Mouse (Mus musculus): ENCODE measurements at regions not wholly inside any gene's neighbourhood (a gene's known extent, or its start where the extent isn't known, plus 50 kb on each side); places are given as distances from the start of the nearest gene placed in this dataset.
A peak's percentile ranks its signal among the peaks of the same experiment; 100 is the strongest.

- H3K27ac ChIP-seq = no peak overlapping the region
- no peak for TF ChIP-seq CTCF (IDR thresholded peaks at IDR 0.05)
- intact Hi-C loops (cut with DNase I) = no loop called here
- no peak overlapping the region for H3K4me3 ChIP-seq
- no peak for DNase-seq
Measured at GRCm38 (mm10) chr10:126430346-126430745, 464.4 kb downstream of the Lrig3 start.

DNA sequence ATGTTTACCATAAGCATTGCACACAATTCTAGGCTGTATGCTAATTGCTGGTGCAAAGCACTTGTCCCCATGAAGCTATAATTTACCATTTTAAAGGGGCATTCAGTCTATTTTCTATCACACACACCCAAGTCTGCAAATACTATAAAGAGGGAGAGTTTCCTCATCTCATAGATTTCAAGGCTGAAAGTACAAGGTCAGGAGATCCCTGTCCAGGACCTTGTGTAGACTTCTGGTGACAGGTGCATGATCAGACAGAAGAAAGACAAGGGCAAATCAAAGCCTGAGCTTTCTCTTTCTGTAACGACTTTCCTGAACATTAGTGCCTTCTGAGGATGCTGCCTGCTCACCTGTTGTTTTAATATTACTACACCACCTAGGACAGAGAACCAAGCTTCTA is 463.5 kb downstream of the Lrig3 start:
- no peak for DNase-seq
- TF ChIP-seq CTCF (IDR thresholded peaks at IDR 0.05) = no peak
- intact Hi-C loops (cut with DNase I) = no loop called here

GRCm38 (mm10) chr10:126422066-126422465 is 456.1 kb downstream of the Lrig3 start:
- TF ChIP-seq CTCF (IDR thresholded peaks at IDR 0.05) = no peak
- no peak for DNase-seq

More for the DNA sequence above, 463.5 kb downstream of the Lrig3 start:
- Histone ChIP-seq H3K27ac (no peak overlapping the region), H3K4me3 (no peak overlapping the region)

DNA sequence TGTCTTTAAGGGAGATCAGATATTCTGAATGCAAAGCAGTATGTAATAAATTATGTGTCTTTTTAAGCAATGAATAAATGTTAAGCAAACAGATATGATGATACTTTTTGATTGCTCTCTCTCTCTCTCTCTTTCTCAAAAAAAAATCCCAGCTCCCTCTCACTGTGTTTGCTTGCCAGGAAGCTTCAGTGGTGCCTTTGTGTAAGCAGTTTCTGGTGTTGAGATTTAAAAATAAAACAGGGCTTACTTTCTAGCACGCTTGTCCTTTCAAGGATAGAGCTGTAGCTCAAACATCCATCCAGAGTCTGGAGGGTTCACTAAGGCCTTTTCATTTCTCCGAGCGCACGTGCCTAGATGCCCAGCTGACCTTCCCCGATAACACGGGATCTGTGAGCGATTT is 447.8 kb downstream of the Lrig3 start:
- no peak overlapping the region for H3K4me3 ChIP-seq
- intact Hi-C loops (cut with DNase I) = no loop called here
- TF ChIP-seq CTCF (IDR thresholded peaks at IDR 0.05) = no peak
- DNase-seq = no peak
- no peak overlapping the region for H3K27ac ChIP-seq

More at GRCm38 (mm10) chr10:126422066-126422465, 456.1 kb downstream of the Lrig3 start:
- Histone ChIP-seq H3K4me3 (no peak overlapping the region), H3K27ac (no peak overlapping the region)
- intact Hi-C loops (cut with DNase I) = no loop called here

DNA sequence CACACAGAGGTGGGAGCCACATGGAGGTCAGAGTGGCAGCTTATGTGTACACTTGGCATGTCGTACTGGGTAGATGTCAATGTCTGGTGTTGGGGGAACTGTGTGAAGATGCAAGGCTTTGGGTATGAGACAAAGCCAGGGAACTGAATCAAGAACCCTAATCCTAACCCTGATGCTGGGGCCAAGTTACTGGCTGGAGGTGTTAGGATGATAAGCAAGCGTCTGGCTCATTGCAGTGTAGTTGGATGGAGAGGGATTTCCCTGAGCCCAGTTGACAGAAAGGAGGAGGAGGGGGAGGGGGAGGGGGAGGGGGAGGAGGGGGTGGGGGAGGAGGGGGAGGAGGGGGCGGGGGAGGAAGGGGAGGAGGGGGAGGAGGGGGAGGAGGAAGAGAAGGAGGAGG is 426.3 kb downstream of the Lrig3 start:
- no peak overlapping the region for H3K4me3 ChIP-seq
- no peak for DNase-seq
- intact Hi-C loops (cut with DNase I) = no loop called here
- TF ChIP-seq CTCF (IDR thresholded peaks at IDR 0.05) = no peak
- H3K27ac ChIP-seq = no peak overlapping the region

DNA sequence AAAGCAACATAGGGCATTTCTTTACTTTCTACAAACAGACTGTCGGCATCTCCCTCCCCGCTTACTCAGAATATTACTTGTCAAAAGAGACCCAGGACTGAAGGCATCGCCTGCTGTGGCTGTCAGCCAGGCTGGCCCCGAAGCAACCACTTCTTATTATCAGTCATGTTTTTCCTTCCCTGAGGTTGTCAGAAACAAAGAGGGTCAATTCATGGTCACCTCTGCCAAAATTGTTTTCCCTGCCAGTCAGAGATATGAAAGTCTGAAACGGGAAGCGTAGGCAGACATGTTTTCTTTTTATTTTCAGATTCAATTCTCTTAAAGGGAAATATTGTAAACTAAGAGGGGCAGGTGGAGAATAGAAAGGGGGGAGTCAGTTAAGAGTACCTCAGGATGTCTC is 425.8 kb downstream of the Lrig3 start:
- DNase-seq = no peak
- TF ChIP-seq CTCF (IDR thresholded peaks at IDR 0.05) = no peak
- Histone ChIP-seq H3K27ac (no peak overlapping the region), H3K4me3 (no peak overlapping the region)
- intact Hi-C loops (cut with DNase I) = no loop called here

GRCm38 (mm10) chr10:126386430-126386829 is 420.5 kb downstream of the Lrig3 start:
- intact Hi-C loops (cut with DNase I) = no loop called here
- no peak for DNase-seq
- Histone ChIP-seq H3K4me3 (no peak overlapping the region), H3K27ac (no peak overlapping the region)
- peak; percentile 26; the same call in 1 of the 2 replicates for TF ChIP-seq CTCF (IDR thresholded peaks at IDR 0.05)

- no peak for DNase-seq
- no peak overlapping the region for H3K4me3 ChIP-seq
- intact Hi-C loops (cut with DNase I) = no loop called here
- TF ChIP-seq CTCF (IDR thresholded peaks at IDR 0.05) = no peak
- H3K27ac ChIP-seq = no peak overlapping the region
Measured at GRCm38 (mm10) chr10:126385644-126386043, 419.7 kb downstream of the Lrig3 start.

- intact Hi-C loops (cut with DNase I) = no loop called here
- no peak overlapping the region for H3K4me3 ChIP-seq
- no peak for TF ChIP-seq CTCF (IDR thresholded peaks at IDR 0.05)
- H3K27ac ChIP-seq = no peak overlapping the region
- DNase-seq = no peak
Measured at GRCm38 (mm10) chr10:126380381-126380780, 414.4 kb downstream of the Lrig3 start.

GRCm38 (mm10) chr10:126379239-126379638 is 413.3 kb downstream of the Lrig3 start:
- no peak for DNase-seq
- Histone ChIP-seq H3K27ac (no peak overlapping the region), H3K4me3 (no peak overlapping the region)
- TF ChIP-seq CTCF (IDR thresholded peaks at IDR 0.05) = no peak
- intact Hi-C loops (cut with DNase I) = no loop called here

DNA sequence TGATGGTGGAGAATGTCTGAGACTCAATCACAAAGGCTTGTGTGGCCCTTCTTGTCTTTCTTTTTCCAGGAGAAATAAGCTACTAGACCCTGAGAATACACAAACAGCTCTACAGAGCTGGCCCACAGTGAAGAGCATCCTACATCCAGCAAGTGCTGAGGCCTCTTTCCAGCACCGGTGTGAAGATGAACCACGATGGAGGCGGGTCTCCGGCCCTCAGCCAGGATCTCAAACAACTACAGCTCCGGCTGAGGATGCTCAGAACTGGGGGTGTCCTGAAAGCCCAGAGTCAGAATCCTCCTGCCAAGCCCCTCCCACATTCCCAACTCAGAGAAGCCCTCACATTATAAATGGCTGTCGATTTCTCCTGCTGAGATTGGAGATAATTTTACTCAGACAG is 407.9 kb downstream of the Lrig3 start:
- no peak overlapping the region for H3K4me3 ChIP-seq
- intact Hi-C loops (cut with DNase I) = no loop called here
- no peak for TF ChIP-seq CTCF (IDR thresholded peaks at IDR 0.05)

DNA sequence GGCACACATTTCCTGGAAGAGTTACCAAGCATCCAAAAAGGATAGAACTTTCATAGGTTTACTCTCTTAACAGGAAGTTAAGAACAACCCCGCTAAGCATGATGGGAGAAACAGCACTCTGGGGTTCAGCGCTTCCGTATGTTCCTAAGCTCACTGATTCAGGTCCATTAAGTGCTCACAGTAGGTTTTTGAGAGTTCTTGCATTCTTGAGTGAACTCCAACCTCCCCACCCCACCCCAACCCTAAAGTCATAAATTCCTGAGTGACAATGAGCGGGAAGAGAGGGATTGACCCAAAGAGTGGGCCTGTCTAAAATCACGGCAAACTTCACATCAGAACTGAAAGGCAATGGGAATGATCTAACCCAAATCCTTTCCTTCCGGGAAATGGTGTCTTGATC is 405.9 kb downstream of the Lrig3 start:
- Histone ChIP-seq H3K4me3 (no peak overlapping the region), H3K27ac (no peak overlapping the region)
- no peak for DNase-seq
- intact Hi-C loops (cut with DNase I) = no loop called here
- no peak for TF ChIP-seq CTCF (IDR thresholded peaks at IDR 0.05)

More for the DNA sequence above, 407.9 kb downstream of the Lrig3 start:
- no peak for DNase-seq
- no peak overlapping the region for H3K27ac ChIP-seq

DNA sequence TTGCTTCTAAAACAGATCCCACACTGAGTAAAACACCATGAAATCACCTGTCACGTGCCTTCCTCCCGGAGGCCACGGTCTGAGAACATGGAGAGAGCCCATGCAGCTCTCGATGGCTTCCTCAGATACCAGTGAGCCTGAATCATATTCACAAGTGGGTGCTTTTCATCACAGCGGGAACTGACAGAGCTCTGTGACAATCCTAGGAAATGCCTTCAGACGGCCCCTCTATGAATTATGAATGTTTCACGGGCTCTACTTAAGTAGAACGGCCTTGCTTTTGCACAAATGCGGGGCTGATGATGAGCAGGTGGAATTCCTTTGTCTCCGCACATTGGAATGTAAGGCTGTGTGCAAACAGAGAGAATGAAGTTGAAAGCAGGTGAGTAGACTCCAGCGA is 383.1 kb downstream of the Lrig3 start:
- intact Hi-C loops (cut with DNase I) = no loop called here
- TF ChIP-seq CTCF (IDR thresholded peaks at IDR 0.05) = no peak
- Histone ChIP-seq H3K27ac (no peak overlapping the region), H3K4me3 (no peak overlapping the region)
- DNase-seq = no peak

GRCm38 (mm10) chr10:126337426-126337825 is 371.5 kb downstream of the Lrig3 start:
- peak; percentile 32 for TF ChIP-seq CTCF (IDR thresholded peaks at IDR 0.05)
- intact Hi-C loops (cut with DNase I) = no loop called here

DNA sequence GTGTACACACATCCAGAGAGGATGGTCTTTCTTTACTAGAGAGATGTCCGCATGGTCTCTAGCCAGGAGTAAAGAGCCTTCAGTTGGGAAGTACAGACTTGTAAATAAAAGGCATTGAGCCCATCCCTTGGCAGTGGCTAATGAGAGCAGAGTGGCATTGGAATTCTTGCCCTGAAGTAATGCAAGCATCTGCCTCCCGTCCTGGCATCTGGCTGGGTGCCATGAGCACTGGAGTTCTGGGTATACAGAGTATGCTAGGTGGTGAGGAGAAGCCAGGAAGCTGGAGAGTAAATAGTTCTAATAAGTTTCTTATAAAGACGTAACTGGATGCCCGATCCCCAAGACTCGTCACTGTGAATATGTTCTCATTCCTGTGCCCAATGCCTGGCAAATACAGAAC is 367.8 kb downstream of the Lrig3 start:
- TF ChIP-seq CTCF (IDR thresholded peaks at IDR 0.05) = no peak
- intact Hi-C loops (cut with DNase I) = loop anchor here (5.0 kb wide), 2 partner anchors 331 to 551 kb away; no protein-coding TSS in a partner anchor
- H3K27ac ChIP-seq = no peak overlapping the region
- DNase-seq = no peak
- H3K4me3 ChIP-seq = no peak overlapping the region

More at GRCm38 (mm10) chr10:126337426-126337825, 371.5 kb downstream of the Lrig3 start:
- Histone ChIP-seq H3K4me3 (no peak overlapping the region), H3K27ac (no peak overlapping the region)
- no peak for DNase-seq
